Mouse (Mus musculus) CH12.LX (cell line): Measurements from ENCODE around the gene Lca5. TPM values are rescaled to one million over a fixed set of nuclear protein-coding genes. Genes with fewer than 3 reads are reported as not detected.

ENCODE experiments used
- DNase-seq: peaks from one replicate; pipeline ENCODE4 v3.0.0-alpha.2; 2013; ENCODE audit errors: extremely low read depth
- H3K27ac ChIP-seq: 2 replicates; pipeline ENCODE4 v1.5.1; 2012; ENCODE audit warnings: low read depth, mild to moderate bottlenecking, control low read depth, moderate library complexity; ENCODE audit not compliant: insufficient read depth
- H3K27me3 ChIP-seq: replicated peaks from 2 replicates; pipeline ENCODE3; 2012; ENCODE audit warnings: inconsistent platforms
- H3K36me3 ChIP-seq, 2 experiments: replicated peaks in 1 of 2; 2 replicates each; pipeline versions ENCODE3 to v1.6.1; 2012; ENCODE audit warnings: inconsistent platforms in 1 of 2, low read length in 1 of 2, mild to moderate bottlenecking in 1 of 2, mixed read lengths in 1 of 2, moderate library complexity in 1 of 2; ENCODE audit not compliant: control insufficient read depth in 1 of 2, insufficient read depth in 1 of 2
- H3K4me1 ChIP-seq, 2 experiments: 2 replicates each; pipeline ENCODE4 v1.6.1; 2012; ENCODE audit warnings: inconsistent platforms in 1 of 2, moderate library complexity in 1 of 2; ENCODE audit not compliant: insufficient read depth in 2 of 2, control insufficient read depth in 1 of 2
- H3K4me2 ChIP-seq: 2 replicates; pipeline ENCODE4 v1.6.1; 2012; ENCODE audit warnings: low read depth, mild to moderate bottlenecking, control low read depth; ENCODE audit not compliant: poor library complexity, insufficient read depth, severe bottlenecking
- H3K4me3 ChIP-seq, 3 experiments: fragments of 150-350 bp in 1 of 3; sonication (generic) in 1 of 3; replicated peaks in 1 of 3; 2 replicates each; pipeline versions ENCODE3 to v1.5.1; 2011 to 2012; ENCODE audit warnings: low read depth in 2 of 3, low read length in 2 of 3, mild to moderate bottlenecking in 2 of 3, moderate library complexity in 2 of 3, control low read depth in 1 of 3, improper control_type of control experiment in 1 of 3, inconsistent platforms in 1 of 3, mixed read lengths in 1 of 3; ENCODE audit not compliant: poor library complexity in 1 of 3
- H3K79me2 ChIP-seq: replicated peaks from 2 replicates; pipeline ENCODE4 v1.6.1; 2012; ENCODE audit warnings: mild to moderate bottlenecking, moderate library complexity; ENCODE audit not compliant: control insufficient read depth, poor library complexity, insufficient read depth, severe bottlenecking; ENCODE audit errors: extremely low read depth
- H3K9ac ChIP-seq: 2 replicates; pipeline ENCODE4 v1.6.1; 2012; ENCODE audit warnings: low read depth, mild to moderate bottlenecking, control low read depth, moderate library complexity; ENCODE audit not compliant: insufficient read depth
- H3K9me3 ChIP-seq: replicated peaks from 2 replicates; pipeline ENCODE3; 2012; ENCODE audit warnings: low read length, inconsistent platforms, mixed read lengths
- BHLHE40 ChIP-seq: IDR thresholded peaks from 2 replicates; pipeline ENCODE4 v1.6.1; 2011; ENCODE audit warnings: mild to moderate bottlenecking, low read depth, low read length, improper control_type of control experiment
- CTCF ChIP-seq, 2 experiments: IDR thresholded peaks in 1 of 2; conservative IDR thresholded peaks in 1 of 2; 2 replicates each; pipeline ENCODE4 v1.5.1; 2011 to 2012; ENCODE audit warnings: low read depth in 2 of 2, low read length in 2 of 2, improper control_type of control experiment in 1 of 2, inconsistent platforms in 1 of 2, mild to moderate bottlenecking in 1 of 2, moderate library complexity in 1 of 2
- EP300 ChIP-seq: IDR thresholded peaks from 2 replicates; pipeline ENCODE4 v1.6.1; 2011; ENCODE audit warnings: low read length, improper control_type of control experiment
- GABPA ChIP-seq: IDR thresholded peaks from 2 replicates; pipeline ENCODE4 v1.6.1; 2012; ENCODE audit warnings: low read depth, low read length, improper control_type of control experiment, inconsistent platforms; ENCODE audit not compliant: insufficient replicate concordance
- HCFC1 ChIP-seq: IDR thresholded peaks from 2 replicates; pipeline ENCODE4 v1.6.1; 2012; ENCODE audit warnings: low read depth, mild to moderate bottlenecking, inconsistent platforms, low read length, improper control_type of control experiment
- IRF4 ChIP-seq: IDR thresholded peaks from 2 replicates; pipeline ENCODE4 v1.6.1; 2014; ENCODE audit warnings: low read depth, mild to moderate bottlenecking, inconsistent platforms, low read length, improper control_type of control experiment
- JUN ChIP-seq: IDR thresholded peaks from 2 replicates; pipeline ENCODE4 v1.6.1; 2011; ENCODE audit warnings: low read depth, mild to moderate bottlenecking, low read length, improper control_type of control experiment, moderate library complexity; ENCODE audit not compliant: insufficient read depth
- JUND ChIP-seq: conservative IDR thresholded peaks from 2 replicates; pipeline ENCODE4 v1.6.1; 2011; ENCODE audit warnings: low read depth, low read length, improper control_type of control experiment
- MEF2A ChIP-seq: IDR thresholded peaks from 2 replicates; pipeline ENCODE4 v1.6.1; 2014; ENCODE audit warnings: low read depth, mild to moderate bottlenecking, inconsistent platforms, low read length, improper control_type of control experiment, borderline replicate concordance
- MXI1 ChIP-seq: IDR thresholded peaks from 2 replicates; pipeline ENCODE4 v1.6.1; 2011; ENCODE audit warnings: mild to moderate bottlenecking, low read depth, low read length, improper control_type of control experiment
- MYC ChIP-seq: IDR thresholded peaks from 2 replicates; pipeline ENCODE4 v1.6.1; 2011; ENCODE audit warnings: low read depth, mild to moderate bottlenecking, improper control_type of control experiment, low read length
- NRF1 ChIP-seq: IDR thresholded peaks from 2 replicates; pipeline ENCODE4 v1.6.1; 2014; ENCODE audit warnings: low read depth, mild to moderate bottlenecking, inconsistent platforms, low read length, improper control_type of control experiment, moderate library complexity
- PAX5 ChIP-seq: IDR thresholded peaks from 2 replicates; pipeline ENCODE4 v1.6.1; 2012; ENCODE audit warnings: low read length, inconsistent platforms, mixed read lengths
- POLR2AphosphoS2 ChIP-seq: IDR thresholded peaks from 2 replicates; pipeline ENCODE4 v1.6.1; 2011; ENCODE audit warnings: low read depth, low read length, improper control_type of control experiment
- RAD21 ChIP-seq: IDR thresholded peaks from 2 replicates; pipeline ENCODE4 v1.6.1; 2011; ENCODE audit warnings: low read depth, mild to moderate bottlenecking, low read length, improper control_type of control experiment, moderate library complexity
- RCOR1 ChIP-seq: conservative IDR thresholded peaks from 2 replicates; pipeline ENCODE4 v1.6.1; 2012; ENCODE audit warnings: low read depth, mild to moderate bottlenecking, inconsistent platforms, low read length, improper control_type of control experiment
- SMC3 ChIP-seq: IDR thresholded peaks from 2 replicates; pipeline ENCODE4 v1.6.1; 2011; ENCODE audit warnings: low read depth, low read length, improper control_type of control experiment
- TCF12 ChIP-seq: IDR thresholded peaks from 2 replicates; pipeline ENCODE4 v1.6.1; 2014; ENCODE audit warnings: low read depth, mild to moderate bottlenecking, inconsistent platforms, low read length, improper control_type of control experiment
- UBTF ChIP-seq: IDR thresholded peaks from 2 replicates; pipeline ENCODE4 v1.6.1; 2012; ENCODE audit warnings: low read depth, mild to moderate bottlenecking, inconsistent platforms, low read length, improper control_type of control experiment, moderate library complexity
- ZC3H11A ChIP-seq: IDR thresholded peaks from 2 replicates; pipeline ENCODE4 v1.6.1; 2012; ENCODE audit warnings: low read depth, mild to moderate bottlenecking, inconsistent platforms, low read length, improper control_type of control experiment
- ZKSCAN1 ChIP-seq: IDR thresholded peaks from 2 replicates; pipeline ENCODE4 v1.6.1; 2012; ENCODE audit warnings: low read depth, inconsistent platforms, low read length, improper control_type of control experiment, borderline replicate concordance
- dilution Hi-C: fragments of 300-500 bp; cut with MboI; formaldehyde crosslinking; loops from 2 replicates; pipeline ENCODE4 v1.14.3; 2020; ENCODE audit warnings: low sequenced_read_pairs; ENCODE audit not compliant: extremely low pct_unique_long_range_greater_than_20kb, extremely low pct_ligation_motif_present
- in situ Hi-C: fragments of 300-500 bp; cut with MboI; formaldehyde crosslinking; loops from 3 replicates; pipeline ENCODE4 v1.14.3; 2019; ENCODE audit warnings: low sequenced_read_pairs, low pct_ligation_motif_present, low pct_unique_long_range_greater_than_20kb, mixed read lengths
- polyA plus RNA-seq: library from polyadenylated mRNA; unstranded; fragments of >175 nt; gene quantifications from 2 replicates; pipeline ENCODE4 v1.2.1, GENCODE M21; 2012; ENCODE audit warnings: low read depth; ENCODE audit not compliant: insufficient read length
- total RNA-seq, 2 experiments: library from RNA; depleted of rRNA; stranded (reverse); fragments of 300-350 nt in 1 of 2; fragments of >200 nt in 1 of 2; gene quantifications; 2 replicates each; pipeline ENCODE4 v1.2.3; 2012 to 2014

Lca5 gene
- total and polyA plus RNA-seq, 3 experiments: 4.1 to 5.5 (median 4.1) TPM

- Histone ChIP-seq H3K9ac (no peak overlapping the region), H3K36me3 (no peaks in the 10 kb centered on the region), H3K4me2 (no peak overlapping the region), H3K4me3 (no peak overlapping the region), H3K27ac (no peak overlapping the region), H3K9me3 (no peaks in the 10 kb centered on the region), H3K4me1 (peaks cover 4 to 8% of the 10 kb centered on the region in 2 experiments; a peak in 3 of 4 replicates), H3K27me3 (no peaks in the 10 kb centered on the region), H3K79me2 (no peaks in the 10 kb centered on the region)
- in situ Hi-C loops: loop anchor here (5.0 kb wide), 1 partner anchor 196 kb away; no protein-coding TSS in a partner anchor
- DNase-seq: no peak
- dilution Hi-C loops: no loop called here
- TF ChIP-seq IRF4 (0 out of 2 replicates have a peak, but pooled peaks have one; percentile 10), PAX5 (no peak), CTCF (conservative IDR thresholded peaks at IDR 0.05 in 1 of 2, IDR thresholded peaks at IDR 0.05 in 1 of 2; ENCODE audit: low read depth in 2 of 2, low read length in 2 of 2) (peak; percentile 41 to 59; a peak in 3 of 4 replicates), RAD21 (peak; percentile 57), SMC3 (peak; percentile 58), ZC3H11A (no peak), JUN (no peak), UBTF (no peak)
Observed at GRCm38 (mm10) chr9:83381317-83381716, 59.6 kb downstream of the Lca5 start.

GRCm38 (mm10) chr9:83379661-83380060 is 61.3 kb downstream of the Lca5 start:
- no peaks in the 10 kb centered on the region for H3K9me3 ChIP-seq

GRCm38 (mm10) chr9:83377132-83377531 is 63.8 kb downstream of the Lca5 start:
- DNase-seq: no peak
- peaks cover 0 to 7% of the 10 kb centered on the region in 2 experiments; a peak in 2 of 4 replicates for H3K4me1 ChIP-seq
- no peak overlapping the region for H3K9ac ChIP-seq
- in situ Hi-C loops (no loop called here), dilution Hi-C loops (no loop called here)
- H3K27ac ChIP-seq: no peak overlapping the region
- no peaks in the 10 kb centered on the region for H3K79me2 ChIP-seq
- H3K4me2 ChIP-seq: no peak overlapping the region
- no peaks in the 10 kb centered on the region for H3K9me3 ChIP-seq
- H3K27me3 ChIP-seq: no peaks in the 10 kb centered on the region
- TF ChIP-seq MEF2A (no peak), BHLHE40 (no peak), EP300 (no peak), ZKSCAN1 (no peak), UBTF (no peak), CTCF (conservative IDR thresholded peaks at IDR 0.05 in 1 of 2, IDR thresholded peaks at IDR 0.05 in 1 of 2; ENCODE audit: low read depth in 2 of 2, low read length in 2 of 2) (no peak), RCOR1 (no peak), JUND (no peak), NRF1 (no peak), GABPA (no peak), POLR2AphosphoS2 (no peak), SMC3 (no peak), MYC (no peak), HCFC1 (no peak), MXI1 (no peak), PAX5 (no peak)
- no peak overlapping the region for H3K4me3 ChIP-seq
- H3K36me3 ChIP-seq: no peaks in the 10 kb centered on the region

More at GRCm38 (mm10) chr9:83379661-83380060, 61.3 kb downstream of the Lca5 start:
- TF ChIP-seq JUN: no peak
- TF ChIP-seq TCF12: no peak
- TF ChIP-seq, all 38 proteins: peak for 0
- no peak overlapping the region for H3K27ac ChIP-seq
- no peak overlapping the region for H3K4me2 ChIP-seq
- no peaks in the 10 kb centered on the region for H3K79me2 ChIP-seq
- H3K4me3 ChIP-seq: no peak overlapping the region
- no peaks in the 10 kb centered on the region for H3K27me3 ChIP-seq
- no peak for DNase-seq
- peaks cover 0 to 7% of the 10 kb centered on the region in 2 experiments; a peak in 2 of 4 replicates for H3K4me1 ChIP-seq
- no peaks in the 10 kb centered on the region for H3K36me3 ChIP-seq
- dilution Hi-C loops: no loop called here
- in situ Hi-C loops: loop anchor here (5.0 kb wide), 1 partner anchor 198 kb away; no protein-coding TSS in a partner anchor
- H3K9ac ChIP-seq: no peak overlapping the region
